Mouse (Mus musculus): ENCODE data around the gene 1700015F17Rik. TPM values are rescaled to one million over a fixed set of nuclear protein-coding genes. Genes with fewer than 3 reads are reported as not detected.

Gene 1700015F17Rik
- polyA plus RNA-seq, 1 experiment = not detected

- Histone ChIP-seq H3K79me2 (ENCODE audit: control insufficient read depth, insufficient read depth) (no peaks in the 10 kb centered on the region), H3K27me3 (ENCODE audit: control insufficient read depth, insufficient read depth, insufficient read length) (no peaks in the 10 kb centered on the region), H3ac (ENCODE audit: control insufficient read depth, insufficient read length, low read depth) (no peak overlapping the region), H3K4me3 (ENCODE audit: insufficient read depth, poor library complexity, severe bottlenecking) (no peak overlapping the region), H3K36me3 (ENCODE audit: control insufficient read depth, insufficient read depth) (no peaks in the 10 kb centered on the region), H3K79me3 (ENCODE audit: low read depth) (no peaks in the 10 kb centered on the region)
- TF ChIP-seq MAX (IDR thresholded peaks at IDR 0.05) (no peak), CTCF (IDR thresholded peaks at IDR 0.05; ENCODE audit: control insufficient read depth, insufficient read depth, insufficient read length) (no peak), FOSL1 (IDR thresholded peaks at IDR 0.05; ENCODE audit: insufficient read depth, low read length, poor library complexity, severe bottlenecking) (no peak), CEBPB (IDR thresholded peaks at IDR 0.05; ENCODE audit: low read depth) (no peak), MYOD1 (IDR thresholded peaks at IDR 0.05; ENCODE audit: control insufficient read depth, insufficient read length, low read depth) (no peak), USF1 (IDR thresholded peaks at IDR 0.05; ENCODE audit: low read depth) (no peak), MYOG (IDR thresholded peaks at IDR 0.05; ENCODE audit: control insufficient read depth, extremely low read depth, insufficient read length) (no peak)
Observed at GRCm38 (mm10) chr5:5421439-5421838, 57.5 kb downstream of the 1700015F17Rik start.

- Histone ChIP-seq H3K4me3 (ENCODE audit: insufficient read depth, poor library complexity, severe bottlenecking) (peak within 1 kb of the TSS; percentile 30), H3K79me2 (ENCODE audit: control insufficient read depth, insufficient read depth) (no peaks in the 10 kb centered on the region), H3K79me3 (ENCODE audit: low read depth) (no peaks in the 10 kb centered on the region), H3K27me3 (ENCODE audit: control insufficient read depth, insufficient read depth, insufficient read length) (no peaks in the 10 kb centered on the region), H3ac (ENCODE audit: control insufficient read depth, insufficient read length, low read depth) (peak within 1 kb of the TSS; percentile 89), H3K36me3 (ENCODE audit: control insufficient read depth, insufficient read depth) (no peaks in the 10 kb centered on the region)
- TF ChIP-seq FOSL1 (IDR thresholded peaks at IDR 0.05; ENCODE audit: insufficient read depth, low read length, poor library complexity, severe bottlenecking) = peak; percentile 87
- TF ChIP-seq MAX (IDR thresholded peaks at IDR 0.05) = peak; percentile 73
- TF ChIP-seq USF1 (IDR thresholded peaks at IDR 0.05; ENCODE audit: low read depth) = no peak
- TF ChIP-seq MYOG (IDR thresholded peaks at IDR 0.05; ENCODE audit: control insufficient read depth, extremely low read depth, insufficient read length) = no peak
Observed at GRCm38 (mm10) chr5:5419992-5420455, 58.9 kb downstream of the 1700015F17Rik start, which contains the start of gene Cdk14. Gene Cdk14, minus strand, starts transcription at chr5:5420312.

GRCm38 (mm10) chr5:5419253-5419652 is 59.7 kb downstream of the 1700015F17Rik start:
- H3K79me3 ChIP-seq (ENCODE audit: low read depth) = no peaks in the 10 kb centered on the region
- no peaks in the 10 kb centered on the region for H3K79me2 ChIP-seq (ENCODE audit: control insufficient read depth, insufficient read depth)
- peak overlapping the region; percentile 30 for H3K4me3 ChIP-seq (ENCODE audit: insufficient read depth, poor library complexity, severe bottlenecking)
- no peaks in the 10 kb centered on the region for H3K36me3 ChIP-seq (ENCODE audit: control insufficient read depth, insufficient read depth)
- peak; percentile 18 for TF ChIP-seq MAX (IDR thresholded peaks at IDR 0.05)
- peak; percentile 96 for TF ChIP-seq FOSL1 (IDR thresholded peaks at IDR 0.05; ENCODE audit: insufficient read depth, low read length, poor library complexity, severe bottlenecking)
- no peak for TF ChIP-seq MYOG (IDR thresholded peaks at IDR 0.05; ENCODE audit: control insufficient read depth, extremely low read depth, insufficient read length)
- no peaks in the 10 kb centered on the region for H3K27me3 ChIP-seq (ENCODE audit: control insufficient read depth, insufficient read depth, insufficient read length)
- no peak overlapping the region for H3ac ChIP-seq (ENCODE audit: control insufficient read depth, insufficient read length, low read depth)

GRCm38 (mm10) chr5:5414835-5415234 is 64.1 kb downstream of the 1700015F17Rik start:
- no peak overlapping the region for H3K4me3 ChIP-seq (ENCODE audit: insufficient read depth, poor library complexity, severe bottlenecking)
- TF ChIP-seq FOSL1 (IDR thresholded peaks at IDR 0.05; ENCODE audit: insufficient read depth, low read length, poor library complexity, severe bottlenecking) (no peak), CTCF (IDR thresholded peaks at IDR 0.05; ENCODE audit: control insufficient read depth, insufficient read depth, insufficient read length) (no peak), CEBPB (IDR thresholded peaks at IDR 0.05; ENCODE audit: low read depth) (no peak), MYOD1 (IDR thresholded peaks at IDR 0.05; ENCODE audit: control insufficient read depth, insufficient read length, low read depth) (no peak), MAX (IDR thresholded peaks at IDR 0.05) (no peak), MYOG (IDR thresholded peaks at IDR 0.05; ENCODE audit: control insufficient read depth, extremely low read depth, insufficient read length) (no peak), USF1 (IDR thresholded peaks at IDR 0.05; ENCODE audit: low read depth) (no peak)
- H3ac ChIP-seq (ENCODE audit: control insufficient read depth, insufficient read length, low read depth) = no peak overlapping the region
- no peaks in the 10 kb centered on the region for H3K27me3 ChIP-seq (ENCODE audit: control insufficient read depth, insufficient read depth, insufficient read length)
- H3K36me3 ChIP-seq (ENCODE audit: control insufficient read depth, insufficient read depth) = no peaks in the 10 kb centered on the region
- H3K79me3 ChIP-seq (ENCODE audit: low read depth) = no peaks in the 10 kb centered on the region
- no peaks in the 10 kb centered on the region for H3K79me2 ChIP-seq (ENCODE audit: control insufficient read depth, insufficient read depth)

GRCm38 (mm10) chr5:5411886-5412285 is 67.1 kb downstream of the 1700015F17Rik start:
- no peaks in the 10 kb centered on the region for H3K36me3 ChIP-seq (ENCODE audit: control insufficient read depth, insufficient read depth)
- TF ChIP-seq FOSL1 (IDR thresholded peaks at IDR 0.05; ENCODE audit: insufficient read depth, low read length, poor library complexity, severe bottlenecking) = no peak
- TF ChIP-seq CTCF (IDR thresholded peaks at IDR 0.05; ENCODE audit: control insufficient read depth, insufficient read depth, insufficient read length) = no peak
- no peak for TF ChIP-seq MYOG (IDR thresholded peaks at IDR 0.05; ENCODE audit: control insufficient read depth, extremely low read depth, insufficient read length)
- no peak overlapping the region for H3ac ChIP-seq (ENCODE audit: control insufficient read depth, insufficient read length, low read depth)
- no peaks in the 10 kb centered on the region for H3K79me3 ChIP-seq (ENCODE audit: low read depth)
- H3K4me3 ChIP-seq (ENCODE audit: insufficient read depth, poor library complexity, severe bottlenecking) = no peak overlapping the region
- no peaks in the 10 kb centered on the region for H3K79me2 ChIP-seq (ENCODE audit: control insufficient read depth, insufficient read depth)
- H3K27me3 ChIP-seq (ENCODE audit: control insufficient read depth, insufficient read depth, insufficient read length) = no peaks in the 10 kb centered on the region

- TF ChIP-seq FOSL1 (IDR thresholded peaks at IDR 0.05; ENCODE audit: insufficient read depth, low read length, poor library complexity, severe bottlenecking) (no peak), MYOD1 (IDR thresholded peaks at IDR 0.05; ENCODE audit: control insufficient read depth, insufficient read length, low read depth) (no peak), USF1 (IDR thresholded peaks at IDR 0.05; ENCODE audit: low read depth) (no peak), MYOG (IDR thresholded peaks at IDR 0.05; ENCODE audit: control insufficient read depth, extremely low read depth, insufficient read length) (no peak)
Observed at GRCm38 (mm10) chr5:5401986-5402385, 77.0 kb downstream of the 1700015F17Rik start.

More at GRCm38 (mm10) chr5:5401986-5402385, 77.0 kb downstream of the 1700015F17Rik start:
- Histone ChIP-seq H3K36me3 (ENCODE audit: control insufficient read depth, insufficient read depth) (no peaks in the 10 kb centered on the region), H3K79me2 (ENCODE audit: control insufficient read depth, insufficient read depth) (no peaks in the 10 kb centered on the region), H3ac (ENCODE audit: control insufficient read depth, insufficient read length, low read depth) (no peak overlapping the region), H3K27me3 (ENCODE audit: control insufficient read depth, insufficient read depth, insufficient read length) (no peaks in the 10 kb centered on the region), H3K4me3 (ENCODE audit: insufficient read depth, poor library complexity, severe bottlenecking) (no peak overlapping the region), H3K79me3 (ENCODE audit: low read depth) (no peaks in the 10 kb centered on the region)
